Mouse (Mus musculus): ENCODE data around the gene Idh1. TPM values are rescaled to one million over a fixed set of nuclear protein-coding genes. Genes with fewer than 3 reads are reported as not detected.
"Not testable (repeated sequence)": the region's sequence is repeated elsewhere in the genome, so short reads cannot be mapped to it uniquely, and the experiment has no call there.

The Idh1 gene
- 123 and 182 TPM in 2 replicates for polyA plus RNA-seq (2014; fragmentation: Nextera tagmentation; extraction: Ambion mirVana)

DNA sequence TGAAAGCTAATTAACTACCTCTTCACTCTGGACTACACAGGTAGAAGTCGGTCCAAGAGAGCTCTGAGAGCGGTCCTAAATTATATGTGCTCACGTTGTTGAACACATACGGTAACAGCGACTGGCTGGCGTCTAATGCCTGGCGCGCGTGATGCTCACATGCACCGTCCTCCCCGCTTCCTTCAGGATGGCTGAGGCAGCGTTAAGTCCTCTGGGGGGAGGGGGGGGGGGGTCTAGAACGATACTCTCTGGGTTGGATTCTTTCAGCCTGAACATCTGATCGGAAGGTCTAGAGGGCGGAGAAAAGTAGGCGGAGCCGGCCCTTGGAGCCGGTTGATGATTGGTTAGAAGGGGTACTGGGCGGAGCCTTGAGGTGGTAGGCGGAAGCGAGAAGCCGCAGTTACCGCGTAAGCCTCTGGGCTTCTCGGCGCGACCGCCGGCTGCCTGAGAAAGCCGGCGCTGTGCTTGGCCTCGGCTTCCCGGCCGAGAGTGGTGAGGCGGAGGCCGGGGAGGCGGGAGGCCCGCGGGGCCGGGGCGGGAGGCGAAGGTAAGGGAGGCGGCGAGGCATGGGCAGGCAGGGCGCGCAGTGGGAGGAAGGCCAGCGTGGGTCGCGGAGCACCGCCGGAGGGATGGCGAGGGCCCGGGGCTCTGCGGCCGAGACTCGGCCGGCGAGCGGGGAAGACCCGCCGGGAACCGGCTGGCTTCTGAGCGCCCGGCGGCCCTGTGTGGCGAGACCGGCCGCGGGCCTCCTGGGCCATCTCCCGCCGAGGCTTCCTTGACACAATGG lies at the start of gene Idh1, which contains the start of gene Pikfyve:
Gene Idh1, minus strand, starts transcription at position 214 of the 787 bp plus-strand sequence.
Gene Pikfyve, plus strand, starts transcription at position 397 of the 787 bp plus-strand sequence.
- no peaks in the 10 kb centered on the region for H3K9me3 ChIP-seq (ENCODE audit: control insufficient read depth, low read length)
- peaks cover 4% of the 10 kb centered on the region; the same call in 1 of the 2 replicates for H3K36me3 ChIP-seq (ENCODE audit: control insufficient read depth, insufficient read depth, low read length)
- peak within 1 kb of the TSS; percentile 91 for H3K9ac ChIP-seq (ENCODE audit: low read depth, low read length)
- H3K27ac ChIP-seq (ENCODE audit: low read depth, low read length): peak within 1 kb of the TSS; percentile 89
- H3K4me3 ChIP-seq (ENCODE audit: low read length): peak within 1 kb of the TSS; percentile 94
- H3K27me3 ChIP-seq (ENCODE audit: control insufficient read depth, insufficient read depth, low read length): no peaks in the 10 kb centered on the region
- under 1% methylated on average over 62 of the region's 71 CpGs for WGBS
- H3K4me1 ChIP-seq (ENCODE audit: control insufficient read depth, insufficient read depth, low read length): peaks cover 8% of the 10 kb centered on the region; the same call in 1 of the 2 replicates
- peak within 1 kb of the TSS; percentile 84 for H3K4me2 ChIP-seq (replicated peaks; ENCODE audit: low read depth, low read length)
- ATAC-seq (ENCODE audit: low FRiP score, low TSS enrichment): peak; percentile 100

DNA sequence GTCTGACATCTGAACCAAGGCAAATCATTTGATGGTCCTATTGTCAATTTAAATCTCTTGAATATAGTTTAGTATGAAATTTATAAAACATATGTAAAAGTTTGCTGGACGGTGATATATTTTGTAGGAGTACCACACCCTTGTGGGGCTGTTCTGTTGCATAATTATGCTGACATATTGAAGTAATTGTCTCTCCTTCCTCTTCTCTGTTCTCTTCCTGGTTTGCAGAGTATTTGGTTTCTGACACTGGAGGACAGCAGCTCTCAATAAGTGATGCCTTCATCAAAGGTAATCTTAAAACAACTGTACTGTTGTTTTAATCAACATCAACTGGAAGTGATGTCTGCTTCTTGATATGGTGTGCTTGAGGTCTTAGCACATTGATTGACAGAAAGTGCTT lies 44.3 kb upstream of the Idh1 start:
- Histone ChIP-seq H3K36me3 (ENCODE audit: control insufficient read depth, insufficient read depth, low read length) (peaks cover 15% of the 10 kb centered on the region), H3K4me2 (replicated peaks; ENCODE audit: low read depth, low read length) (no peak overlapping the region), H3K9ac (ENCODE audit: low read depth, low read length) (no peak overlapping the region), H3K9me3 (ENCODE audit: control insufficient read depth, low read length) (no peaks in the 10 kb centered on the region), H3K27me3 (ENCODE audit: control insufficient read depth, insufficient read depth, low read length) (no peaks in the 10 kb centered on the region), H3K27ac (ENCODE audit: low read depth, low read length) (no peak overlapping the region), H3K4me1 (ENCODE audit: control insufficient read depth, insufficient read depth, low read length) (no peaks in the 10 kb centered on the region), H3K4me3 (ENCODE audit: low read length) (no peak overlapping the region)
- WGBS: 90% methylated on average over 1 of the region's 1 CpGs
- ATAC-seq (ENCODE audit: low FRiP score, low TSS enrichment): no peak

DNA sequence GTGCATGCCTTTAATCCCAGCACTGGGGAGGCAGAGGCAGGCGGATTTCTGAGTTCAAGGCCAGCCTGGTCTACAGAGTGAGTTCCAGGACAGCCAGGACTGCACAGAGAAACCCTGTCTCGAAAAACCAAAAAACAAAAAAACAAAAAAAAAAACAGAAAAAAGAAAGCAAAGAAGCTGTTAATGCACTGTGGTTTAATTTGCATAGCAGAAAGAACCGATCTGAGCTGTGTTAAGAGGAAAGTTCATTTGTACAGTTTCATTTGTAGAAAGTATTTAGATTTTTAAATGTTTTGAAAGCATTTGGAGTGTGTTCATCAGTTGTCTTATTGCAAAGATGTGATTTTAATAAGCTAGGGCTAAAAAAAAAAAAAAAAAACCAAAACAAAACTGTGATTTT lies 43.5 kb upstream of the Idh1 start:
- H3K4me2 ChIP-seq (replicated peaks; ENCODE audit: low read depth, low read length); H3K27ac ChIP-seq (ENCODE audit: low read depth, low read length); H3K4me1 ChIP-seq (ENCODE audit: control insufficient read depth, insufficient read depth, low read length); ATAC-seq (ENCODE audit: low FRiP score, low TSS enrichment); H3K27me3 ChIP-seq (ENCODE audit: control insufficient read depth, insufficient read depth, low read length); H3K9me3 ChIP-seq (ENCODE audit: control insufficient read depth, low read length); H3K36me3 ChIP-seq (ENCODE audit: control insufficient read depth, insufficient read depth, low read length); H3K4me3 ChIP-seq (ENCODE audit: low read length); H3K9ac ChIP-seq (ENCODE audit: low read depth, low read length): not testable (repeated sequence)
- 91% methylated on average over 3 of the region's 3 CpGs for WGBS

GRCm38 (mm10) chr1:65227681-65228080 lies 41.4 kb upstream of the Idh1 start:
- Histone ChIP-seq H3K36me3 (ENCODE audit: control insufficient read depth, insufficient read depth, low read length) (peaks cover 11% of the 10 kb centered on the region; the same call in 1 of the 2 replicates), H3K9me3 (ENCODE audit: control insufficient read depth, low read length) (no peaks in the 10 kb centered on the region), H3K4me1 (ENCODE audit: control insufficient read depth, insufficient read depth, low read length) (no peaks in the 10 kb centered on the region), H3K27me3 (ENCODE audit: control insufficient read depth, insufficient read depth, low read length) (no peaks in the 10 kb centered on the region), H3K4me2 (replicated peaks; ENCODE audit: low read depth, low read length) (no peak overlapping the region), H3K4me3 (ENCODE audit: low read length) (no peak overlapping the region), H3K9ac (ENCODE audit: low read depth, low read length) (no peak overlapping the region), H3K27ac (ENCODE audit: low read depth, low read length) (no peak overlapping the region)
- no peak for ATAC-seq (ENCODE audit: low FRiP score, low TSS enrichment)
- 84% methylated on average over 2 of the region's 2 CpGs for WGBS

GRCm38 (mm10) chr1:65223654-65224053 lies 37.4 kb upstream of the Idh1 start:
- H3K27ac ChIP-seq (ENCODE audit: low read depth, low read length): no peak overlapping the region
- WGBS: 96% methylated on average over 2 of the region's 2 CpGs

DNA sequence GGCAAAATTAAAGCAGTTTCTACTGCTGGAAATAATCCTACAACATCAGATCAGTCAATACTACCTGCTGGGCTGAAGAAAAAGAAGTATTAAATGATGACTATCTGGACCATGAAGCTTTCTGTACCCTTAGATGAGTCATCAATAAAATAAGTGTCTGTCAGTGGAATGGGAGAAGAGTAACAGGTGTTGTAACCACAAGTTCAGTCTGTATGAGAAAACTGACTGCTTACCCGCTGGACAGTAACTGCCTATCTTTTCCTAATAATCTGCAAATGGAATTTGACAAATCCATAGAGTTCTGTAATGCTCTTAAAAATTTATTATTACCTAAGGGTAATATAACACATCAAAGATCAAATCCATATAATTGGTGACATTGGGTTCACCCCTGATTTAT lies 31.7 kb upstream of the Idh1 start:
- Histone ChIP-seq H3K4me1 (ENCODE audit: control insufficient read depth, insufficient read depth, low read length) (no peaks in the 10 kb centered on the region), H3K4me3 (ENCODE audit: low read length) (no peak overlapping the region), H3K36me3 (ENCODE audit: control insufficient read depth, insufficient read depth, low read length) (peaks cover 17% of the 10 kb centered on the region), H3K9ac (ENCODE audit: low read depth, low read length) (no peak overlapping the region), H3K9me3 (ENCODE audit: control insufficient read depth, low read length) (no peaks in the 10 kb centered on the region), H3K27ac (ENCODE audit: low read depth, low read length) (no peak overlapping the region), H3K27me3 (ENCODE audit: control insufficient read depth, insufficient read depth, low read length) (no peaks in the 10 kb centered on the region), H3K4me2 (replicated peaks; ENCODE audit: low read depth, low read length) (no peak overlapping the region)
- whole genome bisulfite sequencing: 89% methylated on average over 1 of the region's 1 CpGs
- no peak for ATAC-seq (ENCODE audit: low FRiP score, low TSS enrichment)

More at GRCm38 (mm10) chr1:65223654-65224053, 37.4 kb upstream of the Idh1 start:
- Histone ChIP-seq H3K9ac (ENCODE audit: low read depth, low read length) (no peak overlapping the region), H3K9me3 (ENCODE audit: control insufficient read depth, low read length) (no peaks in the 10 kb centered on the region), H3K4me3 (ENCODE audit: low read length) (no peak overlapping the region), H3K4me2 (replicated peaks; ENCODE audit: low read depth, low read length) (no peak overlapping the region), H3K4me1 (ENCODE audit: control insufficient read depth, insufficient read depth, low read length) (no peaks in the 10 kb centered on the region), H3K36me3 (ENCODE audit: control insufficient read depth, insufficient read depth, low read length) (peaks cover 25% of the 10 kb centered on the region), H3K27me3 (ENCODE audit: control insufficient read depth, insufficient read depth, low read length) (no peaks in the 10 kb centered on the region)
- ATAC-seq (ENCODE audit: low FRiP score, low TSS enrichment): no peak

DNA sequence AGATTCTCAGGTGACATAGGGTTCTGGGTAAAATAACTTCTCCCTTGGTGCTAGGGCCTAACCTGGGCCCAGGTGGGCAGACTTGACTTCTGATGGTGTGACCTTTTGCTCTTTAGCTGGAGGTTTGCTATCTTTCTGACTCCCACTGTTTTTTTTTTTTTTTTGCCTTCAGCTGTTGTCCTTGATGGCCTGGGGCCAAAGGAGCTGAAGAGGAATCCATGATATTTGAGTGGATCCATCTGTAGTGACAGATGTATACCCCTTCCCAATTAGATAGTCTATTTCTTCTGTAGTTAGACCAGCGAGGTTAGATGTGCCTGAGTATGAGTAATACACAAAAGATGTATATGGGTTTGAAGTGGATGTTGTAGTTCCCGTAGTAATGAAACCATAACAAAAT lies 31.3 kb upstream of the Idh1 start:
- Histone ChIP-seq H3K4me1 (ENCODE audit: control insufficient read depth, insufficient read depth, low read length) (no peaks in the 10 kb centered on the region), H3K9me3 (ENCODE audit: control insufficient read depth, low read length) (no peaks in the 10 kb centered on the region), H3K4me3 (ENCODE audit: low read length) (no peak overlapping the region), H3K36me3 (ENCODE audit: control insufficient read depth, insufficient read depth, low read length) (peaks cover 17% of the 10 kb centered on the region), H3K4me2 (replicated peaks; ENCODE audit: low read depth, low read length) (no peak overlapping the region), H3K27ac (ENCODE audit: low read depth, low read length) (no peak overlapping the region), H3K27me3 (ENCODE audit: control insufficient read depth, insufficient read depth, low read length) (no peaks in the 10 kb centered on the region), H3K9ac (ENCODE audit: low read depth, low read length) (no peak overlapping the region)
- ATAC-seq (ENCODE audit: low FRiP score, low TSS enrichment): no peak
- WGBS: 96% methylated on average over 2 of the region's 2 CpGs

- H3K9me3 ChIP-seq (ENCODE audit: control insufficient read depth, low read length): peaks cover 3% of the 10 kb centered on the region; the same call in 1 of the 2 replicates
- no peak overlapping the region for H3K9ac ChIP-seq (ENCODE audit: low read depth, low read length)
- H3K4me3 ChIP-seq (ENCODE audit: low read length): no peak overlapping the region
- no peak for ATAC-seq (ENCODE audit: low FRiP score, low TSS enrichment)
- H3K4me1 ChIP-seq (ENCODE audit: control insufficient read depth, insufficient read depth, low read length): no peaks in the 10 kb centered on the region
- 98% methylated on average over 2 of the region's 2 CpGs for WGBS
- H3K27ac ChIP-seq (ENCODE audit: low read depth, low read length): no peak overlapping the region
- H3K36me3 ChIP-seq (ENCODE audit: control insufficient read depth, insufficient read depth, low read length): peaks cover 3% of the 10 kb centered on the region; the same call in 1 of the 2 replicates
- no peak overlapping the region for H3K4me2 ChIP-seq (replicated peaks; ENCODE audit: low read depth, low read length)
- no peaks in the 10 kb centered on the region for H3K27me3 ChIP-seq (ENCODE audit: control insufficient read depth, insufficient read depth, low read length)
Observed at GRCm38 (mm10) chr1:65213214-65213613, 26.9 kb upstream of the Idh1 start.

DNA sequence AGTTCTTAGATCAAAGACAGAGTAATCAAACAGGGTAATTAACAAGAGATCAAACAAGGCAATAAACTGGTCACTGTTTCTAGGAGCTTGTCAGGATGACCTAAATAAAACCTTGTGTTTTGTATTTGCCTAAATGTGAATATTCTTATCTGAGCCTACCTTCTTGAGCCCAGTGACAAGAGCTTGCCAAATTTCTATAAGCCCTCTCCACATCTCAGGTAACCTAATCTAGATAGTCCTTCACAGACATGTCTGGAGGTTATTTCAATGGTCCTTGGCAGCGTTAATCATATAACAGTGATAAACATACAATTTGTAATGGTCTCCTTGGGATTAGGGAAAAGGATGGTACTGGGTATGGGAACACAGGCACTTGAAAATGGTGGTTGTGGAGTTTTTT lies 18.0 kb upstream of the Idh1 start:
- Histone ChIP-seq H3K4me3 (ENCODE audit: low read length) (no peak overlapping the region), H3K36me3 (ENCODE audit: control insufficient read depth, insufficient read depth, low read length) (peaks cover 22% of the 10 kb centered on the region), H3K9ac (ENCODE audit: low read depth, low read length) (no peak overlapping the region), H3K4me2 (replicated peaks; ENCODE audit: low read depth, low read length) (no peak overlapping the region), H3K4me1 (ENCODE audit: control insufficient read depth, insufficient read depth, low read length) (no peaks in the 10 kb centered on the region), H3K27ac (ENCODE audit: low read depth, low read length) (no peak overlapping the region), H3K9me3 (ENCODE audit: control insufficient read depth, low read length) (no peaks in the 10 kb centered on the region), H3K27me3 (ENCODE audit: control insufficient read depth, insufficient read depth, low read length) (no peaks in the 10 kb centered on the region)
- 88% methylated on average over 1 of the region's 1 CpGs for WGBS
- ATAC-seq (ENCODE audit: low FRiP score, low TSS enrichment): no peak
